Mouse (Mus musculus): ENCODE measurements around the gene Rps18. TPM values are rescaled to one million over a fixed set of nuclear protein-coding genes. Genes with fewer than 3 reads are reported as not detected.
"Not testable (repeated sequence)": the region's sequence is repeated elsewhere in the genome, so short reads cannot be mapped to it uniquely, and the experiment has no call there.

Rps18 gene
- 1,395 and 1,560 TPM in 2 replicates for polyA plus RNA-seq (2014; fragmentation: Nextera tagmentation; extraction: Ambion mirVana)

GRCm38 (mm10) chr17:33955555-33956214, at the start of gene Rps18, which contains the start of gene Vps52:
Gene Rps18, minus strand, starts transcription at chr17:33956001.
Gene Vps52, plus strand, starts transcription at chr17:33955812.
- ATAC-seq (replicated peaks; ENCODE audit: insufficient number of reproducible peaks, low FRiP score, low TSS enrichment, low read depth) (peak; percentile 68), DNase-seq (ENCODE audit: low spot score) (peak; percentile 98)
- peaks cover 16% of the 10 kb centered on the region for H3K4me1 ChIP-seq (ENCODE audit: control insufficient read depth, insufficient read depth, low read length)
- no peaks in the 10 kb centered on the region for H3K27me3 ChIP-seq (ENCODE audit: control insufficient read depth, insufficient read depth, low read length)
- under 1% methylated on average over 50 of the region's 50 CpGs for WGBS
- peak within 1 kb of the TSS; percentile 94 for H3K27ac ChIP-seq (replicated peaks; ENCODE audit: low read depth, low read length)
- peak within 1 kb of the TSS; percentile 97 for H3K4me2 ChIP-seq (ENCODE audit: low read depth, low read length)
- no peaks in the 10 kb centered on the region for H3K9me3 ChIP-seq (replicated peaks; ENCODE audit: control insufficient read depth, low read length)
- peak within 1 kb of the TSS; percentile 99 for H3K9ac ChIP-seq (replicated peaks; ENCODE audit: low read length)
- peaks cover 5% of the 10 kb centered on the region for H3K36me3 ChIP-seq (replicated peaks; ENCODE audit: control insufficient read depth, insufficient read depth, low read depth, low read length)
- peak within 1 kb of the TSS; percentile 89 for H3K4me3 ChIP-seq (ENCODE audit: low read depth, low read length)

GRCm38 (mm10) chr17:34003426-34003825, 47.6 kb upstream of the Rps18 start:
- 4% methylated on average over 5 of the region's 5 CpGs for WGBS
- peaks cover 5% of the 10 kb centered on the region; the same call in 1 of the 2 replicates for H3K4me1 ChIP-seq (ENCODE audit: control insufficient read depth, insufficient read depth, low read length)

GRCm38 (mm10) chr17:34000796-34001195, 45.0 kb upstream of the Rps18 start:
- not testable (repeated sequence) for DNase-seq (ENCODE audit: low spot score); H3K4me2 ChIP-seq (ENCODE audit: low read depth, low read length); H3K9ac ChIP-seq (replicated peaks; ENCODE audit: low read length); H3K9me3 ChIP-seq (replicated peaks; ENCODE audit: control insufficient read depth, low read length); H3K27ac ChIP-seq (replicated peaks; ENCODE audit: low read depth, low read length); ATAC-seq (replicated peaks; ENCODE audit: insufficient number of reproducible peaks, low FRiP score, low TSS enrichment, low read depth); H3K4me1 ChIP-seq (ENCODE audit: control insufficient read depth, insufficient read depth, low read length); H3K4me3 ChIP-seq (ENCODE audit: low read depth, low read length); H3K36me3 ChIP-seq (replicated peaks; ENCODE audit: control insufficient read depth, insufficient read depth, low read depth, low read length)
- 47% methylated on average over 2 of the region's 2 CpGs for WGBS
- peaks cover 27% of the 10 kb centered on the region for H3K27me3 ChIP-seq (ENCODE audit: control insufficient read depth, insufficient read depth, low read length)

More at GRCm38 (mm10) chr17:34003426-34003825, 47.6 kb upstream of the Rps18 start:
- H3K27me3 ChIP-seq (ENCODE audit: control insufficient read depth, insufficient read depth, low read length) = peaks cover 22% of the 10 kb centered on the region
- H3K4me3 ChIP-seq (ENCODE audit: low read depth, low read length) = no peak overlapping the region
- H3K4me2 ChIP-seq (ENCODE audit: low read depth, low read length) = no peak overlapping the region
- H3K9me3 ChIP-seq (replicated peaks; ENCODE audit: control insufficient read depth, low read length) = no peaks in the 10 kb centered on the region
- no peak overlapping the region for H3K27ac ChIP-seq (replicated peaks; ENCODE audit: low read depth, low read length)
- ATAC-seq (replicated peaks; ENCODE audit: insufficient number of reproducible peaks, low FRiP score, low TSS enrichment, low read depth) = no peak
- H3K36me3 ChIP-seq (replicated peaks; ENCODE audit: control insufficient read depth, insufficient read depth, low read depth, low read length) = no peaks in the 10 kb centered on the region
- no peak overlapping the region for H3K9ac ChIP-seq (replicated peaks; ENCODE audit: low read length)
- peak; percentile 54 for DNase-seq (ENCODE audit: low spot score)

- DNase-seq (ENCODE audit: low spot score) = peak; percentile 68
- under 1% methylated on average over 30 of the region's 30 CpGs for WGBS
- H3K4me3 ChIP-seq (ENCODE audit: low read depth, low read length) = peak within 1 kb of the TSS; percentile 44
- H3K27me3 ChIP-seq (ENCODE audit: control insufficient read depth, insufficient read depth, low read length) = peaks cover 27% of the 10 kb centered on the region
- H3K4me1 ChIP-seq (ENCODE audit: control insufficient read depth, insufficient read depth, low read length) = peaks cover 5% of the 10 kb centered on the region; the same call in 1 of the 2 replicates
- no peaks in the 10 kb centered on the region for H3K36me3 ChIP-seq (replicated peaks; ENCODE audit: control insufficient read depth, insufficient read depth, low read depth, low read length)
- H3K9ac ChIP-seq (replicated peaks; ENCODE audit: low read length) = peak within 1 kb of the TSS; percentile 47
- no peaks in the 10 kb centered on the region for H3K9me3 ChIP-seq (replicated peaks; ENCODE audit: control insufficient read depth, low read length)
- peak; percentile 67 for ATAC-seq (replicated peaks; ENCODE audit: insufficient number of reproducible peaks, low FRiP score, low TSS enrichment, low read depth)
- no peak within 1 kb of the TSS for H3K27ac ChIP-seq (replicated peaks; ENCODE audit: low read depth, low read length)
- peak within 1 kb of the TSS; percentile 93 for H3K4me2 ChIP-seq (ENCODE audit: low read depth, low read length)
These were observed 44.3 kb upstream of the Rps18 start, which contains the start of gene H2-K1 for GRCm38 (mm10) chr17:34000150-34000537. Gene H2-K1, minus strand, starts transcription at chr17:34000347.

- Histone ChIP-seq H3K27ac (replicated peaks; ENCODE audit: low read depth, low read length) (no peak overlapping the region), H3K36me3 (replicated peaks; ENCODE audit: control insufficient read depth, insufficient read depth, low read depth, low read length) (no peaks in the 10 kb centered on the region), H3K27me3 (ENCODE audit: control insufficient read depth, insufficient read depth, low read length) (peaks cover 27% of the 10 kb centered on the region), H3K4me2 (ENCODE audit: low read depth, low read length) (peak overlapping the region; percentile 93), H3K9ac (replicated peaks; ENCODE audit: low read length) (peak overlapping the region; percentile 47), H3K4me1 (ENCODE audit: control insufficient read depth, insufficient read depth, low read length) (peaks cover 5% of the 10 kb centered on the region; the same call in 1 of the 2 replicates), H3K9me3 (replicated peaks; ENCODE audit: control insufficient read depth, low read length) (no peaks in the 10 kb centered on the region), H3K4me3 (ENCODE audit: low read depth, low read length) (peak overlapping the region; percentile 44)
- peak; percentile 65; the same call in 1 of the 2 replicates for ATAC-seq (replicated peaks; ENCODE audit: insufficient number of reproducible peaks, low FRiP score, low TSS enrichment, low read depth)
- WGBS = 2% methylated on average over 82 of the region's 87 CpGs
- peak; percentile 22 for DNase-seq (ENCODE audit: low spot score)
These were observed 43.7 kb upstream of the Rps18 start for GRCm38 (mm10) chr17:33999341-34000149.

GRCm38 (mm10) chr17:33998697-33999096, 42.9 kb upstream of the Rps18 start:
- H3K9ac ChIP-seq (replicated peaks; ENCODE audit: low read length); H3K9me3 ChIP-seq (replicated peaks; ENCODE audit: control insufficient read depth, low read length); H3K27ac ChIP-seq (replicated peaks; ENCODE audit: low read depth, low read length); H3K36me3 ChIP-seq (replicated peaks; ENCODE audit: control insufficient read depth, insufficient read depth, low read depth, low read length); ATAC-seq (replicated peaks; ENCODE audit: insufficient number of reproducible peaks, low FRiP score, low TSS enrichment, low read depth); H3K4me2 ChIP-seq (ENCODE audit: low read depth, low read length); H3K4me3 ChIP-seq (ENCODE audit: low read depth, low read length); H3K4me1 ChIP-seq (ENCODE audit: control insufficient read depth, insufficient read depth, low read length); DNase-seq (ENCODE audit: low spot score): not testable (repeated sequence)
- H3K27me3 ChIP-seq (ENCODE audit: control insufficient read depth, insufficient read depth, low read length) = peaks cover 27% of the 10 kb centered on the region
- WGBS = 53% methylated on average over 5 of the region's 5 CpGs

- H3K36me3 ChIP-seq (replicated peaks; ENCODE audit: control insufficient read depth, insufficient read depth, low read depth, low read length); H3K27ac ChIP-seq (replicated peaks; ENCODE audit: low read depth, low read length); H3K4me2 ChIP-seq (ENCODE audit: low read depth, low read length); DNase-seq (ENCODE audit: low spot score); H3K4me1 ChIP-seq (ENCODE audit: control insufficient read depth, insufficient read depth, low read length); H3K9ac ChIP-seq (replicated peaks; ENCODE audit: low read length); H3K4me3 ChIP-seq (ENCODE audit: low read depth, low read length); H3K9me3 ChIP-seq (replicated peaks; ENCODE audit: control insufficient read depth, low read length); ATAC-seq (replicated peaks; ENCODE audit: insufficient number of reproducible peaks, low FRiP score, low TSS enrichment, low read depth): not testable (repeated sequence)
- H3K27me3 ChIP-seq (ENCODE audit: control insufficient read depth, insufficient read depth, low read length) = peaks cover 27% of the 10 kb centered on the region
- 96% methylated on average over 2 of the region's 2 CpGs for WGBS
These were observed 41.2 kb upstream of the Rps18 start for GRCm38 (mm10) chr17:33997025-33997424.

Data from embryonic facial prominence, embryonic 11.5 days (tissue).